Mouse (Mus musculus) lung, postnatal 0 days (tissue): ENCODE results near the gene Ptprs. TPM values are rescaled to one million over a fixed set of nuclear protein-coding genes. Genes with fewer than 3 reads are reported as not detected.

Experiments used
- ATAC-seq: fragments of 200-750 bp; cut with Nextera tagmentation; 2 replicates; pipeline ENCODE4 v1.8.0; 2017; ENCODE audit warnings: moderate library complexity
- DNase-seq: peaks from one replicate; pipeline ENCODE4 v3.0.0-alpha.2; 2016; ENCODE audit warnings: low spot score
- H3K27ac ChIP-seq: fragments of 300-500 bp; sonication (generic); 2 replicates; pipeline ENCODE4 v1.5.1; 2014; ENCODE audit warnings: antibody characterized with exemption, mild to moderate bottlenecking, low read length, mixed read lengths
- H3K27me3 ChIP-seq: fragments of 300-500 bp; sonication (generic); replicated peaks from 2 replicates; pipeline ENCODE4 v1.6.1; 2014; ENCODE audit warnings: low read length, mixed read lengths; ENCODE audit not compliant: insufficient read depth
- H3K36me3 ChIP-seq: fragments of 300-500 bp; sonication (generic); 2 replicates; pipeline ENCODE4 v1.6.1; 2014; ENCODE audit warnings: low read length, mixed read lengths; ENCODE audit not compliant: insufficient read depth
- H3K4me1 ChIP-seq: fragments of 300-500 bp; sonication (generic); 2 replicates; pipeline ENCODE4 v1.6.1; 2014; ENCODE audit warnings: antibody characterized with exemption, low read depth, low read length, mixed read lengths; ENCODE audit not compliant: insufficient read depth
- H3K4me2 ChIP-seq: fragments of 300-500 bp; sonication (generic); replicated peaks from 2 replicates; pipeline ENCODE4 v1.6.1; 2014; ENCODE audit warnings: low read depth, mild to moderate bottlenecking, low read length, moderate library complexity, mixed read lengths
- H3K4me3 ChIP-seq: fragments of 300-500 bp; sonication (generic); 2 replicates; pipeline ENCODE4 v1.5.1; 2014; ENCODE audit warnings: low read depth, low read length
- H3K9ac ChIP-seq: fragments of 300-500 bp; sonication (generic); replicated peaks from 2 replicates; pipeline ENCODE4 v1.6.1; 2014; ENCODE audit warnings: low read depth, mild to moderate bottlenecking
- H3K9me3 ChIP-seq: fragments of 300-500 bp; sonication (generic); 2 replicates; pipeline ENCODE4 v1.6.1; 2016; ENCODE audit warnings: low read length, mixed read lengths
- CTCF ChIP-seq: IDR thresholded peaks from 2 replicates; pipeline ENCODE4 v1.5.1; 2016; ENCODE audit warnings: antibody characterized with exemption, mild to moderate bottlenecking
- EP300 ChIP-seq: IDR thresholded peaks from 2 replicates; pipeline ENCODE4 v1.6.1; 2016; ENCODE audit warnings: antibody characterized with exemption, mild to moderate bottlenecking, control low read depth
- WGBS: fragments of 180-500 bp; shearing (Covaris S2); extraction: QIAGEN DNeasy Blood & Tissue Kit; methylation state at CpG from one replicate; pipeline ENCODE4 v1.1.7; 2014; 5-methylcytosine and 5-hydroxymethylcytosine counted together
- polyA plus RNA-seq: library from polyadenylated mRNA; unstranded; fragments of >200 nt; fragmentation: Nextera tagmentation; extraction: Ambion mirVana; gene quantifications from 2 replicates; pipeline ENCODE4 v1.2.1, GENCODE M21; 2015

Ptprs gene
- polyA plus RNA-seq, 1 experiment from 2014 or later: 25.6 TPM

GRCm38 (mm10) chr17:56411437-56411836 is 64.8 kb downstream of the Ptprs start:
- no peaks in the 10 kb centered on the region for H3K9me3 ChIP-seq
- ATAC-seq (no peak), DNase-seq (no peak)
- H3K4me2 ChIP-seq: no peak overlapping the region
- H3K4me1 ChIP-seq: no peaks in the 10 kb centered on the region
- no peaks in the 10 kb centered on the region for H3K27me3 ChIP-seq
- H3K27ac ChIP-seq: no peak overlapping the region
- H3K4me3 ChIP-seq: no peak overlapping the region
- WGBS: 92% methylated on average over 7 of the region's 7 CpGs
- 0 out of 2 replicates have a peak, but pooled peaks cover 4% of the 10 kb centered on the region for H3K36me3 ChIP-seq
- TF ChIP-seq EP300 (no peak), CTCF (no peak)
- no peak overlapping the region for H3K9ac ChIP-seq

- WGBS: 41% methylated on average over 8 of the region's 8 CpGs
- 0 out of 2 replicates have a peak, but pooled peaks cover 9% of the 10 kb centered on the region for H3K36me3 ChIP-seq
- ATAC-seq (peak; percentile 47), DNase-seq (peak; percentile 41)
- H3K4me2 ChIP-seq: no peak overlapping the region
- H3K4me1 ChIP-seq: no peaks in the 10 kb centered on the region
- no peak for TF ChIP-seq EP300
- TF ChIP-seq CTCF: no peak
- no peaks in the 10 kb centered on the region for H3K27me3 ChIP-seq
- H3K9me3 ChIP-seq: no peaks in the 10 kb centered on the region
- no peak overlapping the region for H3K4me3 ChIP-seq
- H3K9ac ChIP-seq: no peak overlapping the region
- H3K27ac ChIP-seq: no peak overlapping the region
Observed at GRCm38 (mm10) chr17:56409759-56410158, 66.5 kb downstream of the Ptprs start.

- 0 out of 2 replicates have a peak, but pooled peaks cover 10% of the 10 kb centered on the region for H3K36me3 ChIP-seq
- no peak overlapping the region for H3K4me3 ChIP-seq
- TF ChIP-seq EP300: no peak
- TF ChIP-seq CTCF: no peak
- no peak overlapping the region for H3K27ac ChIP-seq
- no peak overlapping the region for H3K9ac ChIP-seq
- H3K4me2 ChIP-seq: no peak overlapping the region
- H3K27me3 ChIP-seq: no peaks in the 10 kb centered on the region
- ATAC-seq (no peak), DNase-seq (no peak)
- H3K4me1 ChIP-seq: no peaks in the 10 kb centered on the region
- H3K9me3 ChIP-seq: no peaks in the 10 kb centered on the region
- 45% methylated on average over 13 of the region's 13 CpGs for WGBS
Observed at GRCm38 (mm10) chr17:56408965-56409625, 67.2 kb downstream of the Ptprs start.

- WGBS: 36% methylated on average over 8 of the region's 8 CpGs
- no peak overlapping the region for H3K4me2 ChIP-seq
- no peak overlapping the region for H3K27ac ChIP-seq
- peak; percentile 9; the same call in 1 of the 2 replicates for ATAC-seq
- H3K36me3 ChIP-seq: 0 out of 2 replicates have a peak, but pooled peaks cover 10% of the 10 kb centered on the region
- no peak for DNase-seq
- H3K27me3 ChIP-seq: no peaks in the 10 kb centered on the region
- no peak overlapping the region for H3K4me3 ChIP-seq
- H3K9me3 ChIP-seq: no peaks in the 10 kb centered on the region
- TF ChIP-seq EP300 (no peak), CTCF (no peak)
- H3K4me1 ChIP-seq: no peaks in the 10 kb centered on the region
- H3K9ac ChIP-seq: no peak overlapping the region
Observed at GRCm38 (mm10) chr17:56407379-56407778, 68.9 kb downstream of the Ptprs start.

- TF ChIP-seq CTCF (no peak), EP300 (no peak)
- no peak overlapping the region for H3K4me2 ChIP-seq
- H3K9ac ChIP-seq: no peak overlapping the region
- H3K4me3 ChIP-seq: no peak overlapping the region
- no peaks in the 10 kb centered on the region for H3K27me3 ChIP-seq
- WGBS: 66% methylated on average over 4 of the region's 4 CpGs
- H3K4me1 ChIP-seq: no peaks in the 10 kb centered on the region
- no peaks in the 10 kb centered on the region for H3K9me3 ChIP-seq
- DNase-seq: no peak
- ATAC-seq: no peak
- 0 out of 2 replicates have a peak, but pooled peaks cover 14% of the 10 kb centered on the region for H3K36me3 ChIP-seq
- H3K27ac ChIP-seq: no peak overlapping the region
Observed at GRCm38 (mm10) chr17:56406878-56407277, 69.4 kb downstream of the Ptprs start.

GRCm38 (mm10) chr17:56405856-56406840 is 70.1 kb downstream of the Ptprs start:
- Histone ChIP-seq H3K4me2 (no peak overlapping the region), H3K4me3 (no peak overlapping the region), H3K4me1 (no peaks in the 10 kb centered on the region), H3K27ac (no peak overlapping the region), H3K27me3 (no peaks in the 10 kb centered on the region), H3K9me3 (no peaks in the 10 kb centered on the region), H3K36me3 (peaks cover 19% of the 10 kb centered on the region; the same call in 1 of the 2 replicates), H3K9ac (no peak overlapping the region)
- TF ChIP-seq EP300 (no peak), CTCF (no peak)
- WGBS: 73% methylated on average over 14 of the region's 14 CpGs
- ATAC-seq (peak; percentile 16; the same call in 1 of the 2 replicates), DNase-seq (peak; percentile 15)
